Mouse (Mus musculus): ENCODE measurements around the gene Cd2ap.

GRCm38 (mm10) chr17:42860370-42860769 is 16.1 kb downstream of the Cd2ap start:
- TF ChIP-seq EP300 (IDR thresholded peaks at IDR 0.05; ENCODE audit: insufficient read depth, low read depth, low read length), result no peak
- no peak for TF ChIP-seq POLR2A (IDR thresholded peaks at IDR 0.05; ENCODE audit: insufficient read depth, low read length)

All from ES-Bruce4 (cell line).